Comparison of ENCODE assay signal across 10 mouse cellular contexts in genomic region chr5:151393821-151394662, GRCm38 (mm10). TPM values are rescaled to one million over a fixed set of nuclear protein-coding genes. Genes with fewer than 3 reads are reported as not detected.
DNase-seq lines count a peak whose midpoint lies in the region; ATAC-seq lines count a peak whose summit lies in the region.
"Had no signal": no experiment of that assay in that cellular context is flagged by ENCODE, and none has a peak within 500 bp of the region (broad histone marks: within the 10 kb centered on the region; RNA-seq: fewer than 3 reads in every experiment).

No protein-coding gene starts in this region.

- no peak for ATAC-seq in forebrain, embryonic 15.5 days (replicated peaks)
- ATAC-seq in liver, embryonic 12.5 days, result no peak

- H3K27me3 ChIP-seq in forebrain, embryonic 10.5 days (ENCODE audit: poor library complexity, severe bottlenecking), result no peaks in the 10 kb centered on the region
- no peaks in the 10 kb centered on the region for H3K27me3 ChIP-seq in forebrain, embryonic 15.5 days
- no peaks in the 10 kb centered on the region for H3K27me3 ChIP-seq in liver, embryonic 12.5 days (replicated peaks)
- H3K27me3 ChIP-seq: CH12.LX had no signal

- H3K9ac ChIP-seq in forebrain, embryonic 15.5 days (replicated peaks), result no peak overlapping the region
- H3K9ac ChIP-seq in liver, embryonic 12.5 days, result no peak overlapping the region

- no peaks in the 10 kb centered on the region for H3K9me3 ChIP-seq in forebrain, embryonic 10.5 days
- H3K9me3 ChIP-seq in forebrain, embryonic 15.5 days, result no peaks in the 10 kb centered on the region
- H3K9me3 ChIP-seq in liver, embryonic 12.5 days (replicated peaks), result no peaks in the 10 kb centered on the region

- no peak overlapping the region for H3K4me2 ChIP-seq in forebrain, embryonic 15.5 days (replicated peaks)
- H3K4me2 ChIP-seq in liver, embryonic 12.5 days, result no peak overlapping the region

- no peak for DNase-seq in forebrain, embryonic 10.5 days (ENCODE audit: extremely low spot score, low spot score)
- peak; percentile 24 for DNase-seq in 3134 (ENCODE audit: extremely low read depth, insufficient read length, low spot score)
- peak; percentile 37 to 46 for DNase-seq in heart, adult 18-20 months
- no peak for DNase-seq in ovary, postnatal 10 days (ENCODE audit: low spot score)
- DNase-seq in cerebellum, postnatal 4 days (ENCODE audit: low spot score in 2 of 2), result no peak
- no peak for DNase-seq in cerebellum, adult 11-12 months

- H3K36me3 ChIP-seq in forebrain, embryonic 10.5 days (replicated peaks), result no peaks in the 10 kb centered on the region
- H3K36me3 ChIP-seq in forebrain, embryonic 15.5 days, result no peaks in the 10 kb centered on the region
- no peaks in the 10 kb centered on the region for H3K36me3 ChIP-seq in liver, embryonic 12.5 days

- 58% methylated on average over 7 of the region's 7 CpGs for WGBS in forebrain, embryonic 10.5 days
- WGBS in forebrain, embryonic 15.5 days, result 52% methylated on average over 7 of the region's 7 CpGs
- WGBS in liver, embryonic 12.5 days (ENCODE audit: insufficient replicate concordance), result 43% methylated on average over 7 of the region's 7 CpGs

- 0 out of 2 replicates have a peak, but pooled peaks cover 6% of the 10 kb centered on the region for H3K4me1 ChIP-seq in forebrain, embryonic 10.5 days
- H3K4me1 ChIP-seq in forebrain, embryonic 15.5 days, result no peaks in the 10 kb centered on the region
- no peaks in the 10 kb centered on the region for H3K4me1 ChIP-seq in liver, embryonic 12.5 days

- H3K4me3 ChIP-seq in forebrain, embryonic 10.5 days, result no peak overlapping the region
- H3K4me3 ChIP-seq in forebrain, embryonic 15.5 days, result no peak overlapping the region
- no peak overlapping the region for H3K4me3 ChIP-seq in liver, embryonic 12.5 days

- H3K27ac ChIP-seq in forebrain, embryonic 10.5 days, result 0 out of 2 replicates have a peak overlapping the region, but pooled peaks have one; percentile 35
- H3K27ac ChIP-seq in forebrain, embryonic 15.5 days (replicated peaks), result no peak overlapping the region
- peak overlapping the region; percentile 22; the same call in 1 of the 2 replicates for H3K27ac ChIP-seq in liver, embryonic 12.5 days
- H3K27ac ChIP-seq: macrophage had no signal

RNA-seq across cellular contexts. Expression of gene Gm42906, which starts 33.9 kb away (rescaled TPM):
- polyA plus RNA-seq in forebrain, embryonic 10.5 days (2016; fragmentation: Nextera tagmentation; extraction: Ambion mirVana), result not detected in 2 replicates
- polyA plus RNA-seq in forebrain, embryonic 15.5 days (2015; fragmentation: Nextera tagmentation; extraction: Ambion mirVana), result not detected in 2 replicates
- total RNA-seq in heart, adult 18-20 months (2021), result 1 to 10 TPM in 1 of 2 experiments, not detected in 1; 1.7 TPM
- polyA plus RNA-seq in liver, embryonic 12.5 days (2016; fragmentation: Nextera tagmentation; extraction: Ambion mirVana), result not detected in 2 replicates
- total RNA-seq: CH12.LX had no signal
- polyA plus RNA-seq: macrophage had no signal

Comparison
In these comparisons a context has a peak if more than half of its experiments do, and no peak if none do; other contexts are left out.
1. DNase-seq: peak in 3134 (single experiment) and heart, adult 18-20 months (2 of 2); none in forebrain, embryonic 10.5 days (single experiment), ovary, postnatal 10 days (single experiment), cerebellum, postnatal 4 days (0 of 2) and cerebellum, adult 11-12 months (single experiment).